Mouse (Mus musculus): ENCODE results near the gene Hoxb5.

The Hoxb5 gene

GRCm38 (mm10) chr11:96338957-96339855 lies 36.1 kb downstream of the Hoxb5 start:
- DNase-seq (ENCODE audit: low spot score in 2 of 2), result no peak

- no peak for DNase-seq (ENCODE audit: low spot score in 2 of 2)
Observed at GRCm38 (mm10) chr11:96340698-96341365, 37.7 kb downstream of the Hoxb5 start.

- DNase-seq (ENCODE audit: low spot score in 2 of 2), result no peak
Observed at GRCm38 (mm10) chr11:96341701-96342575, 38.8 kb downstream of the Hoxb5 start.

- no peak for DNase-seq (ENCODE audit: low spot score in 2 of 2)
Observed at GRCm38 (mm10) chr11:96342576-96342930, 39.4 kb downstream of the Hoxb5 start.

GRCm38 (mm10) chr11:96343206-96343745 lies 40.1 kb downstream of the Hoxb5 start:
- no peak for DNase-seq (ENCODE audit: low spot score in 2 of 2)

- no peak for DNase-seq (ENCODE audit: low spot score in 2 of 2)
Observed at GRCm38 (mm10) chr11:96344061-96344877, 41.1 kb downstream of the Hoxb5 start.

GRCm38 (mm10) chr11:96344878-96345159 lies 41.7 kb downstream of the Hoxb5 start:
- no peak for DNase-seq (ENCODE audit: low spot score in 2 of 2)

GRCm38 (mm10) chr11:96345220-96345892 lies 42.2 kb downstream of the Hoxb5 start:
- DNase-seq (ENCODE audit: low spot score in 2 of 2), result no peak

GRCm38 (mm10) chr11:96345893-96346806 lies 43.0 kb downstream of the Hoxb5 start:
- DNase-seq (ENCODE audit: low spot score in 2 of 2), result no peak

GRCm38 (mm10) chr11:96346916-96347520 lies 43.9 kb downstream of the Hoxb5 start:
- DNase-seq (ENCODE audit: low spot score in 2 of 2), result no peak

- no peak for DNase-seq (ENCODE audit: low spot score in 2 of 2)
Observed at GRCm38 (mm10) chr11:96347717-96348116, 44.6 kb downstream of the Hoxb5 start.

- DNase-seq (ENCODE audit: low spot score in 2 of 2), result no peak
Observed at GRCm38 (mm10) chr11:96348141-96348928, 45.2 kb downstream of the Hoxb5 start.

- no peak for DNase-seq (ENCODE audit: low spot score in 2 of 2)
Observed at GRCm38 (mm10) chr11:96348988-96349387, 45.9 kb downstream of the Hoxb5 start.

GRCm38 (mm10) chr11:96349491-96350340 lies 46.6 kb downstream of the Hoxb5 start:
- peak in 1 of 2 experiments; percentile 22 for DNase-seq (ENCODE audit: low spot score in 2 of 2)

- no peak for DNase-seq (ENCODE audit: low spot score in 2 of 2)
Observed at GRCm38 (mm10) chr11:96350341-96350624, 47.1 kb downstream of the Hoxb5 start, which contains the start of gene Hoxb2. TSS of gene Hoxb2 (plus strand) at chr11:96350525.

GRCm38 (mm10) chr11:96350791-96351190 lies 47.7 kb downstream of the Hoxb5 start:
- no peak for DNase-seq (ENCODE audit: low spot score in 2 of 2)

- DNase-seq (ENCODE audit: low spot score in 2 of 2), result peak in 1 of 2 experiments; percentile 42
Observed at GRCm38 (mm10) chr11:96351312-96351711, 48.2 kb downstream of the Hoxb5 start.
